Mouse (Mus musculus) frontal cortex, adult (tissue): ENCODE results near the gene Jmjd7.
A peak's percentile ranks its signal among the peaks of the same experiment; 100 is the strongest.

Source experiments
- ATAC-seq: cut with Nextera tagmentation; 2 replicates; pipeline ENCODE4 v1.9.2; 2017; ENCODE audit warnings: mild to moderate bottlenecking, moderate library complexity, mixed read lengths; ENCODE audit not compliant: low TSS enrichment

Gene Jmjd7

GRCm38 (mm10) chr2:120011462-120012200, 15.7 kb upstream of the Jmjd7 start:
- ATAC-seq, result peak; percentile 77; the same call in 1 of the 2 replicates

- ATAC-seq, result no peak
These were observed 14.4 kb upstream of the Jmjd7 start for GRCm38 (mm10) chr2:120012924-120013323.

GRCm38 (mm10) chr2:120013831-120014486, 13.3 kb upstream of the Jmjd7 start:
- ATAC-seq, result no peak

GRCm38 (mm10) chr2:120015882-120016281, 11.4 kb upstream of the Jmjd7 start:
- ATAC-seq, result no peak

- no peak for ATAC-seq
These were observed 9.7 kb upstream of the Jmjd7 start for GRCm38 (mm10) chr2:120017599-120017998.

GRCm38 (mm10) chr2:120024337-120024736, 2.9 kb upstream of the Jmjd7 start:
- ATAC-seq, result no peak

GRCm38 (mm10) chr2:120027950-120028331, 658 bp downstream of the Jmjd7 start:
- ATAC-seq, result no peak; the same call in 1 of the 2 replicates

GRCm38 (mm10) chr2:120030380-120030779, 3.1 kb downstream of the Jmjd7 start:
- no peak for ATAC-seq

GRCm38 (mm10) chr2:120032726-120033467, 5.6 kb downstream of the Jmjd7 start, which contains the start of gene Pla2g4b:
Gene Pla2g4b, plus strand, starts transcription at chr2:120033417.
- ATAC-seq, result no peak

- no peak for ATAC-seq
These were observed 6.4 kb downstream of the Jmjd7 start for GRCm38 (mm10) chr2:120033726-120034125.

GRCm38 (mm10) chr2:120037744-120038143, 10.5 kb downstream of the Jmjd7 start:
- ATAC-seq, result no peak

GRCm38 (mm10) chr2:120040991-120041390, 13.7 kb downstream of the Jmjd7 start:
- no peak for ATAC-seq

- peak; percentile 78 for ATAC-seq
These were observed 16.9 kb downstream of the Jmjd7 start for GRCm38 (mm10) chr2:120044101-120044603.

GRCm38 (mm10) chr2:120044676-120045075, 17.4 kb downstream of the Jmjd7 start:
- ATAC-seq, result no peak

- peak; percentile 55 for ATAC-seq
These were observed 19.4 kb downstream of the Jmjd7 start for GRCm38 (mm10) chr2:120046486-120047310.

- no peak for ATAC-seq
These were observed 20.9 kb downstream of the Jmjd7 start for GRCm38 (mm10) chr2:120048173-120048572.

GRCm38 (mm10) chr2:120049632-120050274, 22.5 kb downstream of the Jmjd7 start:
- peak; percentile 28 for ATAC-seq

GRCm38 (mm10) chr2:120051405-120051804, 24.1 kb downstream of the Jmjd7 start:
- ATAC-seq, result no peak

GRCm38 (mm10) chr2:120054771-120055552, 27.7 kb downstream of the Jmjd7 start:
- ATAC-seq, result no peak

- no peak for ATAC-seq
These were observed 28.6 kb downstream of the Jmjd7 start for GRCm38 (mm10) chr2:120055923-120056322.
